Mouse (Mus musculus) liver, adult 2 months (tissue): ENCODE data around the gene Add2.

Experiments used
- CTCF ChIP-seq: fragments of 200-500 bp; IDR thresholded peaks from 2 replicates; pipeline ENCODE4 v1.5.1; 2011; ENCODE audit warnings: low read depth, low read length, control low read depth
- POLR2A ChIP-seq: fragments of 200-500 bp; IDR thresholded peaks from 2 replicates; pipeline ENCODE4 v1.6.1; 2011; ENCODE audit warnings: low read length, control low read depth; ENCODE audit not compliant: insufficient read depth; ENCODE audit errors: extremely low read depth

GRCm38 (mm10) chr6:86073882-86074281 is 45.4 kb downstream of the Add2 start:
- TF ChIP-seq CTCF, result no peak
- no peak for TF ChIP-seq POLR2A
